Mouse (Mus musculus) megakaryocyte, embryonic 14.5 days (primary cell): ENCODE data around the gene Nrip1.

Source experiments
- FLI1 ChIP-seq: IDR thresholded peaks from 2 replicates; pipeline ENCODE4 v1.6.1; 2012; ENCODE audit warnings: low read length, inconsistent platforms, mixed read lengths
- GATA1 ChIP-seq: IDR thresholded peaks from 3 replicates; pipeline ENCODE4 v1.6.1; 2012; ENCODE audit warnings: mixed read lengths, low read length, inconsistent platforms, borderline replicate concordance

DNA sequence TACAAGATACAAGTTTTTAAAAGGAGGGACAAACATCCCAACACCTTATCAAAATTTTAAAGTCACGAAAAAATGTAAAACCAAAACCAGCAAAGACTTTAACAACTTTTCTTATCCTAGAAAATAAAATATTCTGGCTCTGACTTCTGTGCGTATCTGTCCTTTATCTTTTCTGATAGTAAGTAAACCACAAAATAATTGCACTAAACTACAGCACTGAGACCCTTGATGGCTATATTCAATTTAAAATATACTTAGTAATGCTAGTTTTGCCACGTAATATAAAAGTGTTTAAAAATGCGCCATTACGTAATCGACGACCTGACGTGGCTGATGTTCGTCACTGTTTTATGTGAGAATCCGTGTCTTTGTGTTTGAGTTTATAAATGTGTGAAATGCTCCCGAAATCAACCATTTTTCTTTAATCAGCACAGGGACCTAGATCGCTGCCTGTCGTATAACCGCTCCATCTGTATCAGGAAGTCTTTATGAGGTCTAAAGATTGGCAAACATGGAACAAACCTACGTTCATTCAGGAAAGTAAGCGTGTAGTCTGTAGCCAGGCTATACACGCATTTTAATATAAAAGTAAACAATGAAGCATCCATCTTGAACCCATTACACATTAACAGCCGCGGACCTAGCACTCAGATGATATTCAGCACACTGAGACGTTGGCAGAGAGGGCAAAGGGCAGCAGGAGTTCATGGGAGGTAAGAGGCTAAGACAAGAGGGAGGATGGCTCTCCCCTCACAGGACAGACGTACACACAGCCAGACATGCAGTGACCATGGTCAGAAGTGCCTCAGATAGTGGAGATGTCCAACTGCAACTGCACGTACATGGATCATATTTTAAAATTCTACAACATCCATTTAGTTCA is 56.4 kb downstream of the Nrip1 start:
- no peak for TF ChIP-seq GATA1
- no peak for TF ChIP-seq FLI1
